Mouse (Mus musculus): Measurements from ENCODE around the gene Rexo4.

The Rexo4 gene

DNA sequence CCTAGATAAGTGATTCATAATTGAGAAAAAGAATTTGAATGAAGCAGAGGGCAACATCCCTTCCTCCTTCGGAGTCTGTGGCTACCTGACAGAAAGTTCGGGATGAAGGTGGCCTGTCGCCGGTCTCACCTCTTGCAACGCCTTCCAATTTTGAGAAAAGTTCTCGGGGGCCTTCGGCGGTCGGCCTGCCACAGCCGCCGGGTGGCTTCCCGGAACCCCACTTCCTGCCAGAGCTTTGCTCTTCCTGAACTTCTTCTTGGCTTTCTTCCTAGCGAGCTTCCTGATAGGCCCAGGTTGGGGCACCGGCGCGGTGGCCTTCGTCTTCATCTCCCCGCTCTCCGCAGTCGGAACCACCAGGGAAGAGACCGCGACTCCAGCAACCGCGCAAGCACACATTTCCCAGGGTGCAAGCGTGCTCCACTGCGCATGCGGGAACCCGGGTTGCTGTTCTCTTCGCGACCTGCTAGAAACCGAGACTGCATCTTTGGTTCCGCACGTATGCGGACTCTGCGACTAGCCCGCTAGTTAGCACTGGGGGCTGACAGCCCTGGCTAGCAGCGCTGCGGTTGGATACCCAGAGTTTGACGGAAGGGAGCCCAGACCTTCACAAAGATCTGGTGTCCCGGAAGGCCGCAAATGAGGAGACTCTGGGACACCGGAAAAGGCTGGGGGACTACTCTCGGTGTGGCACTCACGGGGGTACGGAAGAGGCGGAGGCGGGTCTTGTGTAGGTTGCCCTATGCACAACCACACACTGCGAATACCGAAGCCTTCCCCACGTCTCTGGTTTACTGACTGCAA, at the start of gene Rexo4:
Rexo4 (minus strand) TSS at position 464 of the 801 bp plus-strand sequence.
- peak; percentile 93 to 97 for DNase-seq (ENCODE audit: low spot score in 2 of 2)

DNA sequence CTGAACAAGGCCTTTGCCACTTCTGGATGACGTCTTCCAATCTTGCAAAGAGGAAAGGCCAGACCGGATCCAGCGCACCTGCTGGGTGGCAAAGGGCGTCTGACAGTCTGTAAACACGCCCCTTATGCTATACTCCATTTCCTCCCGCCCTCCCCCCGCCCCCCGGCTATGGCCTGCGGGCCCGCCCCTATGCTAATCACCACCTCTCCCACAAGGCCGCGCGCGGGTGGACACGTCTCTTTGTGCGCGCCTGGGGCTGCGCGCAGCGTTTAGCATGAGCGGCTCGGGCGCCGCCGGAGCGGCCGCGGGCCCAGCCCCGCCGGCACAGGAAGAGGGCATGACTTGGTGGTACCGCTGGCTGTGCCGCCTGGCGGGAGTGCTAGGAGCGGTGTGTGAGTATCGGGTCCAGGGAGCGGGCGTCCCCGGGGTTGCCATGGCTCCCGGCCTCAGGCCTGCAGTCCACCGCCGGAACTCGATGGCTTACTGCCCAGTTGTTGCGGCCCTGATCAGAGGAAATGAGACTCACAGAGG, 45.6 kb upstream of the Rexo4 start, which contains the start of gene Cacfd1:
Cacfd1 (plus strand) TSS at position 213 of the 531 bp plus-strand sequence.
- peak; percentile 83 to 86 for DNase-seq (ENCODE audit: low spot score in 2 of 2)

DNA sequence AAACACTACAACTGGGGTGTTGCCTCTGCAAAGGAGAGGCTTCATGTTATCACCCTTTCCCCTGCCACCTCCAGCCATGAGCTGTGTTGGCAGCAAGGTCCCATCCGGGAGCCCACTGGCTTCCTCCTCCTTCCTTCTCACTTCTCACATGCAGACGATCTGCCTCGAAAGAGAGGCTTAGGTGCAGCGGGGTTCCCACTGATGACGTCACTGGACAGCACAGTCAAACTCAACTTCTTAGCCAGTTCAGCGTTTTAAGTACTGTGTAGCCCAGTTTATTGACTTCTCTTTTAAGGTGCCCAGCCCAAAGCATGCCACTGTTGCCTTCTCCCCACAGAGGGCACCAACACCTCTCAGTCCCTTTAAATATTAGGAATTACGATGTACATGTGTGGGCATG, 43.5 kb upstream of the Rexo4 start:
- no peak for DNase-seq (ENCODE audit: low spot score in 2 of 2)

DNA sequence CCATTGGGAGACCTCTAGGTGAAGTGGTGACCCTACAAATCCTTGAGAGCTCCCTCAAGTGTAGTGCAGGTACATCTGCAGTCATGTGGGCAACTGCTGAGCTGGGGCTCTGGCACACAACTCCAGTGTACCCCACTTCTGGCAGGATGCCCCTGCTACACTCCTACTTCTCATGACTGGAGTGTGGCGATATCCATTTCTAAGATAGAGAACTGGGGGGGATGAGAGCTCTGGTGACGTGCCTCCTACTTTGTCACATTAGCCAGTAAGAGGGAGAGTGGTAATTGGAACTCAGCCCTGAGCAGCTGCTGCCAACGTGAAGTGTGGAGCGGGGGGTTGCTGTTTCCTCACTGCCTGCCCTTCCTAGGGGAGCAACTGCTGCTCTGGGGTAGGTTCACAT, 42.1 kb upstream of the Rexo4 start:
- peak in 1 of 2 experiments; percentile 44 for DNase-seq (ENCODE audit: low spot score in 2 of 2)

DNA sequence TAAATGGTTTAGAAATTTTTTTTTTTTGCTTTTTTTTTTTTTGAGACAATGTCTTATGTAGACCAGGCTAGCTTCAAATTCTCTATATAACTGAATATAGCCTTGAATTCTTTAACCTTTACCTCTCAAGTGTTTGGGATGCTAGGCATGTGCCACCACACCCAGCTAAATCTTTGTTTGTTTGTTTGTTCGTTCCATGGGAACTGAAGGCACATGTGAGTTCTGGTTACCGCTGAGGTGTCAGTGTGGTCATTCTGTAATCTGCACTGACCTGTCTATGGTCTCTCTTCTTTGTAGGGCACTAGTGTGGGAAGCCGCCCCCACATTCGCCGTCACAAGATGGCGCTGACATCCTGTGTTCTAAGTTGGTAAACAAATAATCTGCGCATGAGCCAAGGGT, 33.8 kb upstream of the Rexo4 start:
- DNase-seq (ENCODE audit: low spot score in 2 of 2) = no peak

DNA sequence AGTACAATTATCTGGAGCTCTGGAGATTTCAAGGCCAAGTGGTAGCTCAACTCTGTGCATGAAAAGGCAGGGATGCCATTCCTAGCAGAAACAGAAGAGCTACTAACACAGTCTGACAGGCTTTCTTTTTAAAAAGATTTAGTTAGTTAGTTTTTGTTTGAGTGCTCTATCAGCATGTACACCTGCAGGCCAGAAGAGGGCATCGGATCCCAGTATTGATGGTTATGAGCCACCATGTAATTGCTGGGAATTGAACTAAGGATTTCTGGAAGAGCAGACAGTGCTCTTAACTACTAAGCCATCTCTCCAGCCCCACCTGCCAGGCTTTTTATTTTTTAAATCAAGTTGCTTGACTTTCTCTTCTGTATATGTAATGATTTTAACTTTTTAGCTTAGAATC, 33.3 kb upstream of the Rexo4 start:
- no peak for DNase-seq (ENCODE audit: low spot score in 2 of 2)

DNA sequence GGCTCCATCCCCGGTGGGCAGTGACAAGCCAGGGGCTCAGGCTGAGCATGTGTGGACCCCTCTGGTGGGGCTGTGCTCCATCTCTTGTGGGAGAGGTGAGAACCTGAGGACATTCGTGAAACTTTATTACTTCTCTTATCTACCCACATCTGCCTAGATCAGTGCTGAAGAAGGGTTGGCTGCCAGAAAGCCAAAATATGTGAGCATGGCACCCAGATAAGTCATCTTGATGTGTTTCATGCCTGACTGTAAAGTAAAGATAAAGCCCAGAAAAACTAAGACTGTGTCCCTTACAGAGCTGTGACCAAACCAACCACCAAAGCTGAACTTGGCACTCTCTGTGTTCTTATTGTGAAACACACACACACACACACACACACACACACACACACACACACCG, 29.8 kb upstream of the Rexo4 start:
- DNase-seq (ENCODE audit: low spot score in 2 of 2) = no peak

DNA sequence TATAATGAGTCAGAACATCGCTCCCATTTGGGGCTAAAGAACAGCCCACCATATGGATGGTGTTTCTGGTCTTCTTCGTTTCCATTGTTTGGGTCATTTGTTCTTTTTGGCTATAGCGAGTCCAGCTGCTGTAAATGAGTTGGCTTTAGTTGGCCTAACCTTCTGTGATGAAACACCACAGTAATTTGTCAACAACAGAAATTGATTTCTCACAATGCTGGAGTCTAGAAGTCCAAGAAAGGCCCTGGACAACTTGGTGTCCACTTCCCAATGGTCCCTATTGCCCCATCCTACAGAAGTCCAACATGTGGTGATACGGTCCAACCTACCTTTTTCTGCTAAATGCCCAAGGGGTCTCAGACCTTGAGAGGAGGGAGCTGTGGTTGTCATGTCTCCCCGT, 20.5 kb upstream of the Rexo4 start:
- no peak for DNase-seq (ENCODE audit: low spot score in 2 of 2)

DNA sequence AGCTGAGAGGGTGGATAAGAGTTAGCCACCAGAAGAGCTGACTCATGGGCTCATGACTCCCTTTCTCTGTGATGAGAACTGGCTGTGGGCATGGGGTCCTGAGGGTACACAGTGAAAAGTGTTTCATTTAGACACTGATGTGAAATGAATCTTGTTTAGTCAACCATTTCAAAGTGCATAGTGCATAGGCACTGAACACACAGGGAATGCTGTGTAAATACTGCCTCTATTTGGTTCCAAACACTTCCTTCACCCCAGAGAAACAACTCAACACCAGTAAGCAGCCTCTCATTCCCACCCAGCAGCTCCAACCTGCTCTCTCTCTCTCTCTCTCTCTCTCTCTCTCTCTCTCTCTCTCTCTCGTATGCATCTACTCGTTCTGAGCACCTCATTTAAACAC, 20.0 kb upstream of the Rexo4 start:
- DNase-seq (ENCODE audit: low spot score in 2 of 2) = no peak

DNA sequence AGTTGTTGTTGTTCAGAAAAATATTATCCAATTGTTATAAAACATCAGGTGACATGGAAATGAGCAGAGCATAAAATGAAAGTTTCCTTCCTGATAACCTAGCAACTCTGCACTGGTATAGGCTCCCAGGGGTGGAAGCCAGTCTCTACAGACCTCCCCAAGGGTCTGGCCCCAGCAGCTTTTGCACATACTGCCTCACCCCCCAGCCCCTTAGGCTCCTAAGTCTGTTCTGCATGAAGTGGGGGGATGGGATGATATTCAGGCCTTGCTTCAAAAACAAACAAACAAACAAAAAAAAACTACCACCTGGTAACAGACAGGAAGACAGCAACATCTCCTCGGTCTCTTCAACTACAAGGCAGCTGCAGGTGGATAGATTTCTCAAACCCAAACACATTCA, 16.2 kb upstream of the Rexo4 start:
- DNase-seq (ENCODE audit: low spot score in 2 of 2) = no peak

DNA sequence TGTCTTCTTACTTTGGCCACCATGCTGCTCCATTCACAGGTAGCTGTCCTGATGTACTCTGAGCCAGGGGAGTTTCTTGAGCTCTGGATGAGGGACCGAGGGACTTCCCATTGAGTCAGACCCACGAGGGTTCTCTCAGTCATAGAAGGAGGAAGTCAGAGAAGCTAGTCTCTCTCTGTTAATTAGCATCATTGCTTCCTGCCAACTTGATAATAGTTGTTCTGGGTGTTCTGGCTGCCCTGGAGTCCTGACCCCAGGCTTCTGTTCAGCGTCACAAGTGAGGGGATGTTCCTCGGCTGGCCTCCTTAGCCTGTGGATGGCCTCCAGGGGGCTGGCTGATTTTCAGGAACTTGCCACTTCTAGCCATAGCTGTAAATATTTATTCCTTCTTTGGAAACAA, 9.8 kb upstream of the Rexo4 start:
- no peak for DNase-seq (ENCODE audit: low spot score in 2 of 2)

DNA sequence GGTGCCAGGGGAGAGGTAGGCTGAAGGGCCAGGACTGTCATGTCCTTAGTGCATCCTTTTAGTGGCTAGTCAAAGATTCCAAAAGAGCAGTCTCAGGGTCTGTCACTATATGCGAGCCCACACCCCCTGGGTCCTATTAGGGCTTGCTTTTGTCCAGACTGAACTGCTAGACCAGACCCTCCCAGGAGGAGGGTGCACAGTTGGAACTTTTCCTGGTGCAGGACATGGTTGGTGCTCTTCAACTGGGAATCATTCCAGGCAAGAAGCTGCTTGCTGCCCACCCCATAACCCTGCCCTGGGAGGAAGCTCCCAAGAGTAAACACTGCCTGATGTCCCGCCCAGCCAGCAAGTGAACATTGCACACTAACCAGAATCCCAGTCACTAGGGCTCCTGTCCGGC, 8.9 kb upstream of the Rexo4 start, which contains the start of gene Adamts13:
Adamts13 (plus strand) TSS at position 301 of the 400 bp plus-strand sequence.
- DNase-seq (ENCODE audit: low spot score in 2 of 2) = no peak

DNA sequence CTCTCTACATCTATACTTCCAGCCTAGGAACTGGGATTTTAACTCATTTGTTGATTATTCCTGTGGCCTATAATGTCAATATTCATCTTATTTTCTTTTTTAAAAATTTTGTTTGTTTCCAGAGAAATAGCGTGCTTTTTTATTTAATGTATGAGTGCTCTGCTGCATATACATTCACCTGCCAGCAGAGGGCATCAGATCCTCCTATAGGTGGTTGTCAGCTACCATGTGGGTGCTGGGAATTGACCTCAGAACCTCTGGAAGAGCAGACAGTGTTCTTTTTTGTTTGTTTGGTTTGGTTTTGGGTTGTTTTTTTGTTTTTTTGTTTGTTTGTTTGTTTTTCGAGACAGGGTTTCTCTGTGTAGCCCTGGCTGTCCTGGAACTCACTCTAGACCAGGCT, 3.1 kb upstream of the Rexo4 start:
- no peak for DNase-seq (ENCODE audit: low spot score in 2 of 2)

DNA sequence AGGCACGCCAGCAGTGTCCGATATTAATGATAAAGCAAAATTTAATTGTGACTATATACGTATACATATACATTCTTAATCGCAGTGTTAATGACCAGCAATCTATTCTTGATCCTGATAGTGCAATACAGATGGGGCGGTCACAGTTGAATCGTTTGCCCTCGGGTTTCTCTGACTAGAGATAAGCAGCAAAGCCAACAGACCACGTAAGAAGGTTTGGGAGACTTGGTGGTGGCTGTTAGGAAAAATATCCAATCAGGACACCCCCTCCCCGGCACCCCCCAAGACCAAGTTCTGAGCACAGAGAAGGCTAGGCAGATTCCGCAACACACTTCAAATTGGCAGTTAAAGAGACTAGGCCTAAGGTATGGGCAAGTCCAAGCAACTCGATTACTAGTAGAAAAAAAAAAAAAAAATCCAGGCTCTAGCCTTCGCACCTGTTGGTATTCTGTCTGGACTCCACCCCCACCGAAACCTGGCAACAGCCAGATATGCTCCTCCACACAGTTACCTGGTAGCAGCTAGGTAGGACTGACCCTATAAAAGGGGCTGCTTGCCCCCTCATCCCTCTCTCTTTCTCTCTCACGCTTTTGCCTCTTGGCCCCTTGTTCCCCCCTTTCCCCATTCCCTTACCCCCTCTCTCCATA, 661 bp upstream of the Rexo4 start:
- no peak for DNase-seq (ENCODE audit: low spot score in 2 of 2)

DNA sequence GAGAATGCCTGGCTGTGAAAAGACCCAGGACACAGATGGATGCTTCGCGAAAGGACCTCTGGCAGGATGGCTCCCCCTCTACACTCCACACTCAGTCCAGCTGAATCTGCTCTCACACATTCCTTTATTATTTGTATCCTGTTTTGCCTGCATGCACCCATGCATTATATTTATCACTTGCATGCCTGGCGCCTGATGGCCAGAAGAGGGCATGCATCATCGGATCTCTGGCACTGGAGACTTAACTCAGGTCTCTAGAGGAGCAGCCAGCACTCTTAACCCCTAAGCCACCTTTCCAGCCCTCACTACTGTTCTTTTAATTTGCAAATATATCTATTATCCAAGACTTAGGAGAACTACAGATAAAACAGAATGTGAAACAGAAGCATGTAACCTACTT, 3.4 kb downstream of the Rexo4 start:
- no peak for DNase-seq (ENCODE audit: low spot score in 2 of 2)

DNA sequence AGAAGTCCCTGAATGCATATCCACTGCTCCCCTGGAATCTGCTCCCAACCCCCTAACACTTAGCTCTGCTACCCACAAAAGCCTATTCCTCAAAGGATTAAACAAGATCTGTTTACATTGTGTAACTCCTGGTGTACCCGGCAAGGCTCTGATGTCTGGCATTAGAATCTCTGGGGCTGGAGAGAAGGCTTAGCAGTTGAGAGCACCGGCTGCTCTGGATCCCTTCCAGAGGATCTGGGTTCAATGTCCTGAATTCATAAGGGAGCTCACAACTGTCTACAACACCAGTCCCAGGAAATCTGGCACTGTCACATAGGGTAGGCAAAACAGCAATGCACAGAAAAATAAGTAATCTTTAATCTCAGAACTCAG, 6.7 kb downstream of the Rexo4 start:
- DNase-seq (ENCODE audit: low spot score in 2 of 2) = no peak

DNA sequence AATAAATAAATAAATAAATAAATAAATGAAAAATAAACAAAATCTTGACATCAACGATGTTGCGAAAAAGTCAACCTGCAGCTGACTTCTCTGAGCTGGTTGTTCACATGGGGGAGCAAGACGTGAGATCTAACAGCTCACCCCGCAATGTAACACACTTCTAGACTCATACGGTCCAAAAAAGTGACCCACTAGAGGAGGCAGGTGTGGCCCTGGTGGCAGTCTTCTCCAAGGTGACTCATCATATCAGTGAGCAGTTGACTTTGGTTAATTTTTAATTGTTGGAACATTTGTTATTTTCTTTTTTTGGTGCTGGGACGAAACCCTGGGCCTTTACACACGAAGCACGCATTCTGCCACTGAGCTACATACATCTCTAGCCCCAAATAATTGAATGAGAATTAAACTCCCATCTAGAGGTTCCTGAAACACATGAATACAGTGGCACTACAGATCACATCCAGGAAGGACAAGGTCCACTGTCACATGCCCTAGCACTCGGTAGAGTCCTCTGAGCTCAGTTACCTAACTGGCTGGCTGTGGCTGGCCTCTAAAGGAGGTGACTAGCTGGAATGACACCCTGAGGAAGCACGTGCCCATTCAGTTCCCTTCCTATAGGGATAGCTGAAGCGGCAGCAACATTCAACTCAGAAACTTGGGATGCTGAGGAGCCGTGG, 7.2 kb downstream of the Rexo4 start:
- DNase-seq (ENCODE audit: low spot score in 2 of 2) = no peak

DNA sequence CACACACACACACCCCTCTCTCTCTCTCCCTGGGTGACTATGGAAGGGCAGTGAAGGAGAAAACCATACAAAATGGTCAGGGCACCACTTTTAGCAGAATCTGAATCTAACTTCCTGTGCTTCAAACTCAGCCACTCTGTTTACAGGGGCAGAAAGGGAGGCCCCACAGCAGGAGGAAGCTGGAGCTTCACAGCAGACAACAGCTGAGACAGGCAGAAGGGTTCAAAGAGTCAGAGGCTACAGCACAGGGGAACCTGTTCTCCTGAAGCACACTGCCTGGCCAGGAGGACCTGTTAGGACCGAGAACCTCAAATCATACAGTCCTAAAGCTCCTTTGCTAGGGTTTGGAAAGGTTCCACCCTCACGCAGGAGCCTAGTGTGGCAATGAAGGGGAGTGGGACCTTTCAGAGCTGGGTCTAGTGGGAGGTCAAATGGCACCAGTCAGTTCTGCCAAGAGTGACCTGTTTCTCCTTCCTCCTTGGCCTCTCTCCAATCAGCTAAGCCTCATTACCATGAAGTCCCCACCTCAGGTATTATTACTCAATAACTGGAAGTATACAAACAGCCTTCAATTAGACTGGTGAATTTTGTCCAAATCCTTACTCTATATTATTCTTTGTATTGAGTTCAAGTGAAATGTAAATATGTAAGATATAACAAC, 9.3 kb downstream of the Rexo4 start:
- no peak for DNase-seq (ENCODE audit: low spot score in 2 of 2)

DNA sequence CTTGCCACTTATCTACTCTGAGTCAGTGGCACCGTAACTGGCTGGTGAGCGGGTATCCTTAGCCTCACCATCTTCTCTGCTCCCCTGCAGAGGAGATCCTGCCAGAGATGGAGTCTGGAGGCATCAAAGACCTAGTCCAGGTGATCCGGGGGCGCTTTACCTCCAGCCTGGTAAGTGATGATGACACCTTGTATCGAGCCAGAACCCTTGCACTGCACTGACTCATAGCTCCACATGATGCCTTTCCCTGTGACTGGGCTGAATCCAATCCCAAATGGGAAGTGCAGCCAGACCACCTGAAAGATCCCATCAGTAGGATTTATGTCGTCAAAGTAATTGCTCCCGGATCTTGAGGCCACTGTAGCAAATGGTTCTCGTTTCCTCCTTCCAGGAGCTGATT, 11.3 kb downstream of the Rexo4 start:
- DNase-seq (ENCODE audit: low spot score in 2 of 2) = no peak

DNA sequence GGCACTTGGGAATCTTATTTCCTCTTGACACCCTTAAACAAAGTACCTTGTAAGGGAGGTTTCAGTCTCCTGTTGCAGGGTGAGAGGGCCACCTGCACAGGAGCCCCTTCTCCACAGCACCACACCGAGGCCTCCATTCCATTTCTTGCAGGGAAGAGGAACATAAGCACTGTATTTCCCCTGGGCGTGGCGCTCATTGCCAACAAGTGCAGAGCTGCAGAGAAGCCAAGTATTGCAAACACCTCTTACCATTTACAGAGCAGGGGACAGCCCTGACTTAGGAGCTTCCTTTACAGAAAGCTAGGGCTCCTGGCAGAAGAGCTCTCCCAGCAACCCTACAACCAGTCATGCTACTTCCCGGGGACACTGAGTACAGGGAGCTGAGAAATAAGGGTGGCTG, 12.0 kb downstream of the Rexo4 start:
- DNase-seq (ENCODE audit: low spot score in 2 of 2) = no peak

DNA sequence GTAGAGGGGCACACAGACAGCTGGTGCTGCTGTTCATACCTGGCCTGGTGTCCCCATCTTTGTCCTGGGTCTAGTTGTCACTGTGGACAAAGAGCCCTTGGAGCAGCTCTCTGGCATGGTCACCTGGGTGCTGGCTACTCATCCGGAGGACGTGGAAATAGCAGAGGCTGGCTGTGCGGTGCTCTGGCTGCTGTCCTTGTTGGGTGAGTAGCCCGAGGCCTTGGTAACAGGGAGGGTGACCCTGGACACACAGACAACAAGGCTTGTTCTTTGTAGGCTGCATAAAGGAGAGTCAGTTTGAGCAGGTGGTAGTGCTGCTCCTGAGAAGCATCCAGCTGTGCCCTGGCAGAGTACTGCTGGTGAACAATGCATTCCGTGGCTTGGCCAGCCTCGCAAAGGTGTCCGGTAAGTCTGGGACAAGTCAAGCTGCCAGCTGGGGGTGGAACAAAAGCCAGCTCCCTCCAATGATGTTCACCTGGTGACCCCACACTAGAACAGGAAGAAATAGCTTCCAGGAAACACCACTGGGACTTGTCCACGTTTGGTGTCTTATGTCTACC, 12.8 kb downstream of the Rexo4 start:
- DNase-seq (ENCODE audit: low spot score in 2 of 2) = no peak

DNA sequence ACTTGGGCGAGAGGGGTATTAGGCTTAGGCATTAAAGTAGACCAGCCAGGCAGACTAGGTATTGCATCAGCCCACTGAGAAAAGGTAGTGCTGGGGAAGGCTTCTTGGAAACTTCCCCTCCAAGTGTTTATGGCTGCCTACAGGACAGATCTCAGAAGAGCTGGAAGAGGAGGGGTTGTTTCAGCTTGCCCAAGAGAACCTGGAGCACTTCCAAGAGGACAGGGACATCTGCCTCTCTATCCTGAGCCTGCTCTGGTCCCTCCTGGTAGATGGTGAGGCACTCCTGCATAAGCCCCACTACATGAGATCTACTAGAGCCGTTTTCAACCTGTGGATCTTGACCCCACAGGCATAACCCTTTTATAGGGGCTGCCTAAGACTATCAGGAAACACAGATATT, 13.8 kb downstream of the Rexo4 start:
- DNase-seq (ENCODE audit: low spot score in 2 of 2) = no peak

All from right cerebral cortex, adult 2 months (tissue).